Mouse (Mus musculus): ENCODE data around the gene Tspyl4.
"Not testable (repeated sequence)": the region's sequence is repeated elsewhere in the genome, so short reads cannot be mapped to it uniquely, and the experiment has no call there.

Tspyl4 gene

GRCm38 (mm10) chr10:34297299-34297979, at the start of gene Tspyl4:
Tspyl4 (plus strand) TSS chr10:34297442.
- peak; percentile 96 for DNase-seq

- no peak for DNase-seq
These were observed 49.5 kb upstream of the Tspyl4 start for GRCm38 (mm10) chr10:34247757-34248156.

GRCm38 (mm10) chr10:34249594-34249993, 47.6 kb upstream of the Tspyl4 start:
- no peak for DNase-seq

- not testable (repeated sequence) for DNase-seq
These were observed 44.4 kb upstream of the Tspyl4 start for GRCm38 (mm10) chr10:34252833-34253232.

GRCm38 (mm10) chr10:34265106-34265505, 32.1 kb upstream of the Tspyl4 start:
- no peak for DNase-seq

- DNase-seq: no peak
These were observed 29.8 kb upstream of the Tspyl4 start for GRCm38 (mm10) chr10:34267312-34268070.

GRCm38 (mm10) chr10:34271681-34272080, 25.6 kb upstream of the Tspyl4 start:
- no peak for DNase-seq

- DNase-seq: peak; percentile 52
These were observed 16.6 kb upstream of the Tspyl4 start for GRCm38 (mm10) chr10:34280591-34281175.

GRCm38 (mm10) chr10:34281211-34281961, 15.9 kb upstream of the Tspyl4 start:
- DNase-seq: no peak

- peak; percentile 99 for DNase-seq
These were observed 15.3 kb upstream of the Tspyl4 start, which contains the start of gene Tspyl1 for GRCm38 (mm10) chr10:34281962-34282388. Tspyl1 (plus strand) TSS chr10:34282190.

- no peak for DNase-seq
These were observed 14.6 kb upstream of the Tspyl4 start for GRCm38 (mm10) chr10:34282420-34283238.

- DNase-seq: no peak
These were observed 337 bp upstream of the Tspyl4 start for GRCm38 (mm10) chr10:34296911-34297298.

GRCm38 (mm10) chr10:34297980-34298753, 925 bp downstream of the Tspyl4 start:
- peak; percentile 27 for DNase-seq

- DNase-seq: no peak
These were observed 3.1 kb downstream of the Tspyl4 start for GRCm38 (mm10) chr10:34300368-34300767.

- no peak for DNase-seq
These were observed 9.8 kb downstream of the Tspyl4 start for GRCm38 (mm10) chr10:34307070-34307469.

- DNase-seq: no peak
These were observed 12.9 kb downstream of the Tspyl4 start for GRCm38 (mm10) chr10:34309915-34310685.

GRCm38 (mm10) chr10:34312536-34312935, 15.3 kb downstream of the Tspyl4 start:
- peak; percentile 13 for DNase-seq

- peak; percentile 20 for DNase-seq
These were observed 19.5 kb downstream of the Tspyl4 start for GRCm38 (mm10) chr10:34316571-34317216.

GRCm38 (mm10) chr10:34317217-34317606, 20.0 kb downstream of the Tspyl4 start:
- no peak for DNase-seq

- no peak for DNase-seq
These were observed 23.6 kb downstream of the Tspyl4 start for GRCm38 (mm10) chr10:34320809-34321208.
